Mouse (Mus musculus) Patski (cell line): ENCODE measurements around the gene Specc1. TPM values are rescaled to one million over a fixed set of nuclear protein-coding genes. Genes with fewer than 3 reads are reported as not detected.

Experiments used
- ATAC-seq: fragments of 100-300 bp; one replicate; pipeline ENCODE4 v1.8.0; 2021
- CTCF ChIA-PET: fragments of 350-600 bp; sonication (Branson Sonifier 250); formaldehyde crosslinking; loops from one replicate; lab custom pipeline; 2022; ENCODE audit warnings: inconsistent platforms; lab: Charles Lee
- POLR2A ChIA-PET: fragments of 350-600 bp; sonication (Branson Sonifier 250); formaldehyde crosslinking; loops from one replicate; lab custom pipeline; 2022; ENCODE audit warnings: antibody characterized with exemption, inconsistent platforms; lab: Charles Lee
- DNase-seq: peaks from one replicate; pipeline ENCODE4 v3.0.0-alpha.2; 2011; ENCODE audit warnings: low read depth, low spot score
- H3K27me3 ChIP-seq: fragments of 371-371 bp; one replicate; pipeline ENCODE4 v1.5.1; 2021
- CTCF ChIP-seq: fragments of 100-300 bp; IDR thresholded peaks from one replicate; pipeline ENCODE4 v1.5.1; 2021
- in situ Hi-C: fragments of 300-500 bp; cut with MboI; formaldehyde crosslinking; loops from 3 replicates; pipeline ENCODE4 v1.11.1; 2018; ENCODE audit warnings: low pct_unique_long_range_greater_than_20kb, mixed read lengths
- polyA plus RNA-seq: library from polyadenylated mRNA; unstranded; gene quantifications from one replicate; pipeline ENCODE4 v1.2.3, GENCODE M21; 2021

Gene Specc1
- 27.8 TPM for polyA plus RNA-seq

GRCm38 (mm10) chr11:61956572-61957295 is at the start of gene Specc1:
Gene Specc1 (plus strand): TSS chr11:61956763.
- in situ Hi-C loops = loop anchor here (5.0 kb wide), 1 partner anchor 46 kb away; no protein-coding TSS in a partner anchor
- peak; percentile 87 for ATAC-seq
- H3K27me3 ChIP-seq = no peaks in the 10 kb centered on the region
- ChIA-PET CTCF (interaction anchor here (0.8 to 1.4 kb wide), 6 partner anchors 15 to 82 kb away, joined by 3 to 6 read pairs (median 4); no protein-coding TSS in a partner anchor), POLR2A (interaction anchor here (0.8 kb wide), 1 partner anchor 46 kb away, joined by 10 read pairs; no protein-coding TSS in a partner anchor)
- no peak for DNase-seq
- peak; percentile 100 for TF ChIP-seq CTCF

GRCm38 (mm10) chr11:61908315-61908714 is 48.2 kb upstream of the Specc1 start:
- ChIA-PET CTCF (no interaction called here), POLR2A (no interaction called here)
- no peak for DNase-seq

GRCm38 (mm10) chr11:61919702-61920101 is 36.9 kb upstream of the Specc1 start:
- H3K27me3 ChIP-seq = no peaks in the 10 kb centered on the region
- TF ChIP-seq CTCF = no peak
- ATAC-seq = no peak
- CTCF ChIA-PET = no interaction called here
- in situ Hi-C loops = no loop called here
- POLR2A ChIA-PET = no interaction called here
- DNase-seq = no peak

More at GRCm38 (mm10) chr11:61908315-61908714, 48.2 kb upstream of the Specc1 start:
- H3K27me3 ChIP-seq = no peaks in the 10 kb centered on the region
- in situ Hi-C loops = no loop called here
- TF ChIP-seq CTCF = no peak
- no peak for ATAC-seq

- no peaks in the 10 kb centered on the region for H3K27me3 ChIP-seq
- in situ Hi-C loops = no loop called here
- DNase-seq = no peak
- ATAC-seq = no peak
- POLR2A ChIA-PET = no interaction called here
- CTCF ChIA-PET = interaction anchor here (1.1 kb wide), 1 partner anchor 9 kb away, joined by 3 read pairs; no protein-coding TSS in a partner anchor
- no peak for TF ChIP-seq CTCF
These were observed 33.3 kb upstream of the Specc1 start for GRCm38 (mm10) chr11:61923309-61923708.

GRCm38 (mm10) chr11:61929323-61930097 is 27.1 kb upstream of the Specc1 start:
- ATAC-seq (peak; percentile 20), DNase-seq (no peak)
- ChIA-PET POLR2A (no interaction called here), CTCF (no interaction called here)
- no peak for TF ChIP-seq CTCF
- in situ Hi-C loops = loop anchor here (25.0 kb wide), 1 partner anchor 658 kb away; no protein-coding TSS in a partner anchor
- H3K27me3 ChIP-seq = no peaks in the 10 kb centered on the region

GRCm38 (mm10) chr11:61930098-61930517 is 26.5 kb upstream of the Specc1 start, which contains the start of gene Akap10:
Gene Akap10 (minus strand): TSS chr11:61930252.
- TF ChIP-seq CTCF = no peak
- POLR2A ChIA-PET = no interaction called here
- DNase-seq (peak; percentile 83), ATAC-seq (peak; percentile 93)
- CTCF ChIA-PET = no interaction called here
- H3K27me3 ChIP-seq = no peaks in the 10 kb centered on the region
- in situ Hi-C loops = loop anchor here (25.0 kb wide), 1 partner anchor 657 kb away; no protein-coding TSS in a partner anchor

- ATAC-seq (no peak), DNase-seq (no peak)
- CTCF ChIA-PET = no interaction called here
- in situ Hi-C loops = loop anchor here (25.0 kb wide), 1 partner anchor 656 kb away; no protein-coding TSS in a partner anchor
- POLR2A ChIA-PET = interaction anchor here (1.2 kb wide), 1 partner anchor 350 kb away, joined by 4 read pairs; the partner anchor contains the start of genes Ttc19 and Zswim7
- TF ChIP-seq CTCF = no peak
- no peaks in the 10 kb centered on the region for H3K27me3 ChIP-seq
These were observed 25.6 kb upstream of the Specc1 start for GRCm38 (mm10) chr11:61930640-61931586.

- no peak for DNase-seq
These were observed 18.8 kb upstream of the Specc1 start for GRCm38 (mm10) chr11:61937761-61938160.

GRCm38 (mm10) chr11:61942903-61943302 is 13.7 kb upstream of the Specc1 start:
- POLR2A ChIA-PET = no interaction called here
- in situ Hi-C loops = loop anchor here (10.0 to 25.0 kb wide), 2 partner anchors 322 to 644 kb away; no protein-coding TSS in a partner anchor
- no peak for ATAC-seq

More at GRCm38 (mm10) chr11:61937761-61938160, 18.8 kb upstream of the Specc1 start:
- in situ Hi-C loops = loop anchor here (25.0 kb wide), 1 partner anchor 650 kb away; no protein-coding TSS in a partner anchor
- ATAC-seq = no peak
- no peak for TF ChIP-seq CTCF
- CTCF ChIA-PET = no interaction called here
- H3K27me3 ChIP-seq = no peaks in the 10 kb centered on the region
- POLR2A ChIA-PET = no interaction called here

More at GRCm38 (mm10) chr11:61942903-61943302, 13.7 kb upstream of the Specc1 start:
- CTCF ChIA-PET = interaction anchor here (0.8 to 0.9 kb wide), 2 partner anchors 9 to 325 kb away, joined by 3 to 4 read pairs; no protein-coding TSS in a partner anchor
- H3K27me3 ChIP-seq = peaks cover 9% of the 10 kb centered on the region
- no peak for TF ChIP-seq CTCF
- no peak for DNase-seq
